Mouse (Mus musculus): ENCODE measurements around the gene Ehd1. TPM values are rescaled to one million over a fixed set of nuclear protein-coding genes. Genes with fewer than 3 reads are reported as not detected.
A peak's percentile ranks its signal among the peaks of the same experiment; 100 is the strongest.

Gene Ehd1
- polyA plus RNA-seq, 1 experiment from 2014 or later = 77.2 TPM

- H3K36me3 ChIP-seq (ENCODE audit: control insufficient read depth, insufficient read depth, low read length) = no peaks in the 10 kb centered on the region
- WGBS = 72% methylated on average over 4 of the region's 4 CpGs
- H3K9ac ChIP-seq (ENCODE audit: low read length) = no peak overlapping the region
- no peak overlapping the region for H3K4me2 ChIP-seq (ENCODE audit: low read depth, low read length)
- peaks cover 25% of the 10 kb centered on the region for H3K4me1 ChIP-seq (ENCODE audit: control insufficient read depth, insufficient read depth, low read length)
- H3K4me3 ChIP-seq (replicated peaks; ENCODE audit: low read length) = no peak overlapping the region
- no peaks in the 10 kb centered on the region for H3K27me3 ChIP-seq (ENCODE audit: control insufficient read depth, insufficient read depth, low read length)
- no peak for ATAC-seq (ENCODE audit: insufficient read depth, low FRiP score)
- no peak overlapping the region for H3K27ac ChIP-seq (ENCODE audit: low read length)
- H3K9me3 ChIP-seq (replicated peaks; ENCODE audit: control insufficient read depth, low read length) = no peaks in the 10 kb centered on the region
Measured at GRCm38 (mm10) chr19:6273592-6273991, 2.9 kb upstream of the Ehd1 start.

- H3K4me1 ChIP-seq (ENCODE audit: control insufficient read depth, insufficient read depth, low read length) = peaks cover 30% of the 10 kb centered on the region
- no peaks in the 10 kb centered on the region for H3K27me3 ChIP-seq (ENCODE audit: control insufficient read depth, insufficient read depth, low read length)
- no peaks in the 10 kb centered on the region for H3K9me3 ChIP-seq (replicated peaks; ENCODE audit: control insufficient read depth, low read length)
- no peak overlapping the region for H3K4me2 ChIP-seq (ENCODE audit: low read depth, low read length)
- H3K27ac ChIP-seq (ENCODE audit: low read length) = no peak overlapping the region
- H3K36me3 ChIP-seq (ENCODE audit: control insufficient read depth, insufficient read depth, low read length) = no peaks in the 10 kb centered on the region
- ATAC-seq (ENCODE audit: insufficient read depth, low FRiP score) = no peak
- H3K4me3 ChIP-seq (replicated peaks; ENCODE audit: low read length) = no peak overlapping the region
- 86% methylated on average over 13 of the region's 13 CpGs for WGBS
- H3K9ac ChIP-seq (ENCODE audit: low read length) = no peak overlapping the region
Measured at GRCm38 (mm10) chr19:6273998-6274608, 2.4 kb upstream of the Ehd1 start.

DNA sequence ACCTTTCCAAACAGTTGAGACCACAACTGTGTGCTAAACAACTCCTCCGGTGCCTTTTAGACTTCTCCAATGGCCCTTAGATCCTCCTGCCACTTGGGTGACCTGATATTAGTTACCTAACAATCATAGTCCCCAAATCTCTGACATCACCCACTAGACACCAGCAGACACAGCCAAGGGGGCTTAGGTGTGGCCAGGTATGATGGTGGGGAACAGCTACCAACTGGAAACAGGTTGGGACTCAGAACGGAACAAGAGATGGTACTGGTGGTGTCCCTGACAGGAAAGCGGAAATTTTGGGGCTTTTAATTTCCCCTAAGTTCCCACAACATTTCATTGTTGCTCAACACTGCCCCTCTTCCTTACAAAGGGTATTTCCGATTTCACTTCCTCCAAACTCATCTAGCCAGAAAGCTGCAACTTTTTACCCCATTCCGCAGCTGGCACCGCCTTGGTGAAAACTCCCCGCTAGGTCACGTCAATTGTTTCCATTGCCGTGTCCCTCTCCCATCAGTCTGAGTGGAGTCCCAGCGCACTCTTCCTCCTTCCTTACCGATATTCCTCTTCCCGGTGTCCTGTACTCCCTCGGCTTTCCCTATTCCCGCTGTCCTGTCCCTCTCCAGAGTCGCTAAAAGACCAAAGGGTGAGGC is 660 bp upstream of the Ehd1 start:
- peaks cover 42% of the 10 kb centered on the region for H3K4me1 ChIP-seq (ENCODE audit: control insufficient read depth, insufficient read depth, low read length)
- H3K4me2 ChIP-seq (ENCODE audit: low read depth, low read length) = peak overlapping the region; percentile 99
- 6% methylated on average over 15 of the region's 15 CpGs for WGBS
- H3K9ac ChIP-seq (ENCODE audit: low read length) = peak overlapping the region; percentile 75
- no peak for ATAC-seq (ENCODE audit: insufficient read depth, low FRiP score)
- H3K36me3 ChIP-seq (ENCODE audit: control insufficient read depth, insufficient read depth, low read length) = no peaks in the 10 kb centered on the region
- peak overlapping the region; percentile 86 for H3K27ac ChIP-seq (ENCODE audit: low read length)
- H3K27me3 ChIP-seq (ENCODE audit: control insufficient read depth, insufficient read depth, low read length) = no peaks in the 10 kb centered on the region
- peak overlapping the region; percentile 76 for H3K4me3 ChIP-seq (replicated peaks; ENCODE audit: low read length)
- no peaks in the 10 kb centered on the region for H3K9me3 ChIP-seq (replicated peaks; ENCODE audit: control insufficient read depth, low read length)

DNA sequence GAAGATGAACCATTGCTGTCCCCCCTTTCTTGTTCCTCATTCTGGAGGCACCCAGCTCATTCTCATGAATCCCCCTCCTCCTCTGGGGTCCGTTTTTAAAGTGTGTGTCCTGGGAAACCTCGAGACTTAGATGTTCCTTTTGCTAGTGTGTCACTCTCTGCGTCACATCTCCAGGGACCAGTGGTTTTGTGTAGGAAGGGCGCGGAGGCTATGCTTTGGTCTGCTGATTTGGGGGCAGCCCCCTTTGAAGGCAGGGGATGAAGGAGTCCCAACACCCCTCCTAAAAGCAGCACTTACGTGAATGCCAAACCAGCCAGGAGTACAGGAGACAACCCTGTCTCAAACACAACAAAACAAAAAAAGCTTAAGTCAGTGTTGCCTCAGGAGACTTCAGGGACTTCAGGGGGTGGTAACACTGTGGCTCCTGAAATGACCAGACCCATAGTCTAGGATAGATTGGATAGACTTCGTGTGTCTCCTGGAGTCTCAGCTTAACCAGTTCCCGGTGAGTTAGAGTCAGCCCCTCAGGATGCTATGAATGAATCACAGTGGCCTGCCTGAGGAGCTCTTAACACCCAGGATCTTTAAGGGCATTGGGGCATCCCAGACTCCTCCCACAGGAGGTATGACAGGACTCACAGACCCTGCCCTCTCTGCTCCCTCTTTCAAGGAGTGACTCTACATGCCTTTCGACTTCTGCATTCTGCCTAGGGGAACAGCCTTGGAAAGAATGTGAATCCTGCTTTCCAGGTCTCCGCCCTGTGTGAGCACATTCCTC is 1.3 kb downstream of the Ehd1 start:
- H3K9ac ChIP-seq (ENCODE audit: low read length) = peak overlapping the region; percentile 87
- H3K27me3 ChIP-seq (ENCODE audit: control insufficient read depth, insufficient read depth, low read length) = no peaks in the 10 kb centered on the region
- 3% methylated on average over 10 of the region's 10 CpGs for WGBS
- H3K4me3 ChIP-seq (replicated peaks; ENCODE audit: low read length) = peak overlapping the region; percentile 76
- peak overlapping the region; percentile 93 for H3K27ac ChIP-seq (ENCODE audit: low read length)
- ATAC-seq (ENCODE audit: insufficient read depth, low FRiP score) = peak; percentile 45; the same call in 1 of the 2 replicates
- H3K4me2 ChIP-seq (ENCODE audit: low read depth, low read length) = peak overlapping the region; percentile 99
- H3K36me3 ChIP-seq (ENCODE audit: control insufficient read depth, insufficient read depth, low read length) = peaks cover 13% of the 10 kb centered on the region; the same call in 1 of the 2 replicates
- H3K9me3 ChIP-seq (replicated peaks; ENCODE audit: control insufficient read depth, low read length) = no peaks in the 10 kb centered on the region
- peaks cover 39% of the 10 kb centered on the region for H3K4me1 ChIP-seq (ENCODE audit: control insufficient read depth, insufficient read depth, low read length)

DNA sequence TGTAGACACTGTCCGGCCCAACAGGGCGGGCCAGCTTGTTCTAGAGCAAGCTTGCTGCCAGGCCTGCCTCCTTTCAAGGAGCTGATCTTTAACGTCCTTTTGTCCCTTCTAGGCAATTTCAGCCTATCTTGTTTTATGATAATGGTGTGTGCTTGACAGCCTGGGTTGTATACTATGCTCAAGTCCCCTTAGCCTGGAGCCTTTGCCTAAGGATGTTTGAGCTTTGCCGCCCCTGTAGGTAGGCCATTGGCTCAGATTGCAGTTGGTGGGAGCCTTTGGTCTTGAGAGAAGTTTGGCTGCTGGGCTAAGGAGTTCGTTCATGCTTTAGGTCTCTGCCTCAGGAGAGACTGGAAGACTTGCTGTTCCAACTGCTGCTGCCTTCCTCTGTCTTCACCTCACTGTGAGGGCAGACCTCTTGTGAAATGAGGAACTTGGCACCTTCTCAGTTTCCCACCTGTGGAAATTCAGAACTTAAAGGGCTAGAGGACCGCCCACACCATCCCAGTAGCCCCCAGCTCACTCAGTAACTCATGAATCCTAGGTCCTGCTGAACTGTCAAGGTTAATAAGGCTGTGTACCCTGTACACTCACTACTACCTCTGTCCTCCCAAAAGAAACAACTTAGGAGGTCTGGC is 2.0 kb downstream of the Ehd1 start:
- Histone ChIP-seq H3K4me2 (ENCODE audit: low read depth, low read length) (peak overlapping the region; percentile 99), H3K27me3 (ENCODE audit: control insufficient read depth, insufficient read depth, low read length) (no peaks in the 10 kb centered on the region), H3K4me1 (ENCODE audit: control insufficient read depth, insufficient read depth, low read length) (peaks cover 39% of the 10 kb centered on the region), H3K9me3 (replicated peaks; ENCODE audit: control insufficient read depth, low read length) (no peaks in the 10 kb centered on the region), H3K27ac (ENCODE audit: low read length) (peak overlapping the region; percentile 93), H3K36me3 (ENCODE audit: control insufficient read depth, insufficient read depth, low read length) (peaks cover 13% of the 10 kb centered on the region; the same call in 1 of the 2 replicates), H3K9ac (ENCODE audit: low read length) (peak overlapping the region; percentile 87), H3K4me3 (replicated peaks; ENCODE audit: low read length) (peak overlapping the region; percentile 76)
- WGBS = 26% methylated on average over 6 of the region's 6 CpGs
- no peak for ATAC-seq (ENCODE audit: insufficient read depth, low FRiP score)

GRCm38 (mm10) chr19:6279481-6280144 is 3.1 kb downstream of the Ehd1 start:
- Histone ChIP-seq H3K9me3 (replicated peaks; ENCODE audit: control insufficient read depth, low read length) (no peaks in the 10 kb centered on the region), H3K4me3 (replicated peaks; ENCODE audit: low read length) (peak overlapping the region; percentile 76), H3K4me1 (ENCODE audit: control insufficient read depth, insufficient read depth, low read length) (peaks cover 38% of the 10 kb centered on the region), H3K27ac (ENCODE audit: low read length) (peak overlapping the region; percentile 93), H3K36me3 (ENCODE audit: control insufficient read depth, insufficient read depth, low read length) (peaks cover 13% of the 10 kb centered on the region; the same call in 1 of the 2 replicates), H3K9ac (ENCODE audit: low read length) (peak overlapping the region; percentile 87), H3K4me2 (ENCODE audit: low read depth, low read length) (peak overlapping the region; percentile 99), H3K27me3 (ENCODE audit: control insufficient read depth, insufficient read depth, low read length) (no peaks in the 10 kb centered on the region)
- WGBS = 83% methylated on average over 6 of the region's 6 CpGs
- no peak for ATAC-seq (ENCODE audit: insufficient read depth, low FRiP score)

GRCm38 (mm10) chr19:6280554-6280953 is 4.0 kb downstream of the Ehd1 start:
- Histone ChIP-seq H3K27ac (ENCODE audit: low read length) (no peak overlapping the region), H3K4me1 (ENCODE audit: control insufficient read depth, insufficient read depth, low read length) (peaks cover 41% of the 10 kb centered on the region), H3K9me3 (replicated peaks; ENCODE audit: control insufficient read depth, low read length) (no peaks in the 10 kb centered on the region), H3K9ac (ENCODE audit: low read length) (no peak overlapping the region), H3K27me3 (ENCODE audit: control insufficient read depth, insufficient read depth, low read length) (no peaks in the 10 kb centered on the region), H3K4me2 (ENCODE audit: low read depth, low read length) (no peak overlapping the region), H3K4me3 (replicated peaks; ENCODE audit: low read length) (no peak overlapping the region), H3K36me3 (ENCODE audit: control insufficient read depth, insufficient read depth, low read length) (peaks cover 13% of the 10 kb centered on the region; the same call in 1 of the 2 replicates)
- no peak for ATAC-seq (ENCODE audit: insufficient read depth, low FRiP score)
- WGBS = 85% methylated on average over 7 of the region's 7 CpGs

DNA sequence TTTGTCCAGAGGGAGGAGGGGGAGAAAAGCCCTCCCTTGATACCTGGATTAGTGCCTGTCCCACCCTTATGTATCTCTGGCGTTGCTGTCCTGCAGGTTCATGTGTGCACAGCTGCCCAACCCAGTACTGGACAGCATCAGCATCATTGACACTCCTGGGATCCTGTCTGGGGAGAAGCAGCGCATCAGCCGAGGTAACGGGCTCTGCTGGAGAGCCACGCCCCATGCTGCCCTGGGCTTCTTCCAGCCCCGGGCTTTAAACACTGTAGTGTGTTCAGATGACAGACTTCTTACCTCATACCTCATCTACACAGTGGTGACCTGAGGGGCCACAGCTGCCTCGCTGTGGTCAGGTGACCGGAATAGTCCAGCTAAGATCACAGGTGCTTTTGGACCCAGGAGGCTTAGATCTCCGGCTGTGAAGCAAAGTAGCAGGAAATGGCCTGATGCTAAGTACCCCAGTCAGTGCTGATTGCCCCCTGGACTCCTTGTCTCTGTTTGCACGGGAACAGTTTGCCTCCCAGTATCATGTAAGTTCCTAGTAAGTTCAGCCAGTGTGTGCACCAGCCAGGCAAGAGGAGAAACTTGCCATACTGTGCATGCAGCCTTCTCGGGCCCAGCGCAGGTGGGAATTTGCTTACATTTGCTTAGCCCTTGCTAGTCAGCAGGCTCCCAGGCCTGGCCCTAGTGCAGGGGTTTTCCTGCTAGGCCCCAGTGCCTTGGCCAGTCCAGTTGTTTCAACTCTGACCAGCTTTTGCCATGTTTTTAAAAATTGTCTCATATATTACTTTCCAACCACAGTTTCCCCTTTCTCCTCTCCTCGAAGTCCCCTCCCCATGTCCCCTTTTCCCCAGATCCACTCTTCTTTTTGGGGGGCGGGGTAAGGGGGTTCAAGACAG is 4.8 kb downstream of the Ehd1 start:
- H3K4me1 ChIP-seq (ENCODE audit: control insufficient read depth, insufficient read depth, low read length) = peaks cover 45% of the 10 kb centered on the region
- H3K9ac ChIP-seq (ENCODE audit: low read length) = 0 out of 2 replicates have a peak overlapping the region, but pooled peaks have one; percentile 5
- H3K36me3 ChIP-seq (ENCODE audit: control insufficient read depth, insufficient read depth, low read length) = peaks cover 13% of the 10 kb centered on the region; the same call in 1 of the 2 replicates
- no peak overlapping the region for H3K27ac ChIP-seq (ENCODE audit: low read length)
- ATAC-seq (ENCODE audit: insufficient read depth, low FRiP score) = no peak
- WGBS = 75% methylated on average over 14 of the region's 14 CpGs
- no peaks in the 10 kb centered on the region for H3K27me3 ChIP-seq (ENCODE audit: control insufficient read depth, insufficient read depth, low read length)
- no peaks in the 10 kb centered on the region for H3K9me3 ChIP-seq (replicated peaks; ENCODE audit: control insufficient read depth, low read length)
- no peak overlapping the region for H3K4me3 ChIP-seq (replicated peaks; ENCODE audit: low read length)
- no peak overlapping the region for H3K4me2 ChIP-seq (ENCODE audit: low read depth, low read length)
